Mouse (Mus musculus): ENCODE measurements around the gene Olfr323. TPM values are rescaled to one million over a fixed set of nuclear protein-coding genes. Genes with fewer than 3 reads are reported as not detected.

Olfr323 gene
- polyA plus RNA-seq, 1 experiment from 2014 or later = not detected

DNA sequence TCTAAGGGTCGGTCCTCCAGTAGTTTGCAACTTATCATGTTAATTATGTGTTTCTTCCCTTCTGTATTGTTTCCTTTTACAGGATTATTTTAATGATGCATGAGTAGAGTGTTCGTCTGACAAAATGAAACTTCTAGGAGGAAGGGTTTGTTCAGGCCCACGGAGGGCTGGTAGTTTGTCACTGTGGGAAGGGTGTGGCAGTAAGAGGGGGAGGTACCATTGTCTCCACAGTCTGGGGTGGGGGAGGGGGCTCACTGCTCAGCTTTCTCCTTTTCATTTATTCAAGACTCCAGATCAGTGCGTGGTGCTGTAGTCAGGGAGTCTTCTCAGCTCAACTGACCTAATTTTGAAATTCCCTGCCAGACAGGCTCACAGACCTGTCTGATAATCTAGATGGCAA lies 4.2 kb downstream of the Olfr323 start:
- WGBS = 44% methylated on average over 4 of the region's 4 CpGs
- H3K4me1 ChIP-seq (replicated peaks) = 0 out of 2 replicates have a peak, but pooled peaks cover 3% of the 10 kb centered on the region
- no peak overlapping the region for H3K4me3 ChIP-seq (replicated peaks)
- no peak overlapping the region for H3K4me2 ChIP-seq (replicated peaks)
- no peak for ATAC-seq
- no peaks in the 10 kb centered on the region for H3K27me3 ChIP-seq
- H3K36me3 ChIP-seq = no peaks in the 10 kb centered on the region
- no peak overlapping the region for H3K27ac ChIP-seq
- H3K9me3 ChIP-seq = no peaks in the 10 kb centered on the region
- no peak overlapping the region for H3K9ac ChIP-seq (replicated peaks)

DNA sequence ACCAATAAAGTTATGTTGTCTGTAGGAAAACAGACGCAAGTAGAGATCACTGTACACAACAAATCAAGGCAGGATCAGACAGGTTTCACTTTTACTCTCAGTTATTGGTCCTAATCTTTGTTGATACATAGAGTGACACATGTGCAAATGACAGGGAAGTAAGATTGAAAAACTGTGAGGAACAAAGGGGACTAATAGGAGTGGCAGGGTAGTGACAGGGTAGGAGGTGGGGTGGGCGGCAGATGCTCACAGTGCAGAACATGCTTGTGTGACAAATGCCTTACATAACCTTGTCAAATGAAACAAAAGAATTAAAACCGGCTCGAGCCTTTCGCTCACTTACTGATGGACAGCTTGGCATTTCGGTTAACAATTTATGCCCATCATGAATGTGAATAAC lies 11.5 kb downstream of the Olfr323 start:
- H3K27ac ChIP-seq = no peak overlapping the region
- H3K4me1 ChIP-seq (replicated peaks) = no peaks in the 10 kb centered on the region
- no peak for ATAC-seq
- no peaks in the 10 kb centered on the region for H3K27me3 ChIP-seq
- H3K4me2 ChIP-seq (replicated peaks) = no peak overlapping the region
- H3K36me3 ChIP-seq = no peaks in the 10 kb centered on the region
- no peak overlapping the region for H3K9ac ChIP-seq (replicated peaks)
- 52% methylated on average over 6 of the region's 6 CpGs for WGBS
- H3K4me3 ChIP-seq (replicated peaks) = no peak overlapping the region
- no peaks in the 10 kb centered on the region for H3K9me3 ChIP-seq

GRCm38 (mm10) chr11:58618369-58618768 lies 11.9 kb downstream of the Olfr323 start:
- H3K4me3 ChIP-seq (replicated peaks) = no peak overlapping the region
- H3K36me3 ChIP-seq = no peaks in the 10 kb centered on the region
- no peaks in the 10 kb centered on the region for H3K27me3 ChIP-seq
- H3K9me3 ChIP-seq = no peaks in the 10 kb centered on the region
- 77% methylated on average over 3 of the region's 3 CpGs for WGBS
- no peak for ATAC-seq
- H3K4me1 ChIP-seq (replicated peaks) = no peaks in the 10 kb centered on the region
- H3K27ac ChIP-seq = no peak overlapping the region
- no peak overlapping the region for H3K9ac ChIP-seq (replicated peaks)
- no peak overlapping the region for H3K4me2 ChIP-seq (replicated peaks)

- no peak within 1 kb of the TSS for H3K4me3 ChIP-seq (replicated peaks)
- H3K36me3 ChIP-seq = no peaks in the 10 kb centered on the region
- H3K27ac ChIP-seq = no peak within 1 kb of the TSS
- WGBS = 98% methylated on average over 4 of the region's 4 CpGs
- H3K27me3 ChIP-seq = no peaks in the 10 kb centered on the region
- H3K9me3 ChIP-seq = no peaks in the 10 kb centered on the region
- H3K4me2 ChIP-seq (replicated peaks) = no peak within 1 kb of the TSS
- no peak within 1 kb of the TSS for H3K9ac ChIP-seq (replicated peaks)
- no peaks in the 10 kb centered on the region for H3K4me1 ChIP-seq (replicated peaks)
- no peak for ATAC-seq
These were observed 14.3 kb downstream of the Olfr323 start, which contains the start of gene 2210407C18Rik for GRCm38 (mm10) chr11:58615975-58616374. TSS of gene 2210407C18Rik (minus strand) at chr11:58616075.

GRCm38 (mm10) chr11:58614526-58614925 lies 15.8 kb downstream of the Olfr323 start:
- H3K9me3 ChIP-seq = no peaks in the 10 kb centered on the region
- ATAC-seq = no peak
- H3K27ac ChIP-seq = no peak overlapping the region
- H3K9ac ChIP-seq (replicated peaks) = no peak overlapping the region
- H3K4me2 ChIP-seq (replicated peaks) = no peak overlapping the region
- H3K36me3 ChIP-seq = no peaks in the 10 kb centered on the region
- no peaks in the 10 kb centered on the region for H3K4me1 ChIP-seq (replicated peaks)
- no peak overlapping the region for H3K4me3 ChIP-seq (replicated peaks)
- no peaks in the 10 kb centered on the region for H3K27me3 ChIP-seq

GRCm38 (mm10) chr11:58613359-58613758 lies 16.9 kb downstream of the Olfr323 start:
- Histone ChIP-seq H3K36me3 (no peaks in the 10 kb centered on the region), H3K27ac (no peak overlapping the region), H3K9me3 (no peaks in the 10 kb centered on the region), H3K27me3 (no peaks in the 10 kb centered on the region), H3K4me2 (replicated peaks) (no peak overlapping the region), H3K4me3 (replicated peaks) (no peak overlapping the region), H3K9ac (replicated peaks) (no peak overlapping the region), H3K4me1 (replicated peaks) (no peaks in the 10 kb centered on the region)
- no peak for ATAC-seq
- WGBS = 82% methylated on average over 3 of the region's 3 CpGs

DNA sequence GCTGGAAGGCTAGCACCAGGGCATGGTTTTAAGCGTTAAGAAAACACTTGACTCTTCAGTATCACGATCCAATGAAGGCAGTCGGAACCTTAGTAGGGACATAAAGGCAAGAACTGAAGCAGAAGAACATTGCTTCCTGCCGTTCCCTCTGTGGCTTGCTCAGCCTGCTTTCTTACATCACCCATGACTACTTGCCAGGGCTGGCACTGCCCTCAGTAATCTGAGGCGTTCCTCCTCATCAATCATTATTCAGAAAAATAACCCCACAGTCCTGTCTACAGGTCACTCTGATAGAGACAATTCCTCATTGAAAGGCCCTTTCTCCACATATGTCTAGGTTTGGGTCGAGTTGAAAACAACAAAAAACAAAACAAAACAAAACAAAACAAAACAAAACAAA lies 23.3 kb downstream of the Olfr323 start:
- no peak overlapping the region for H3K4me3 ChIP-seq (replicated peaks)
- H3K9ac ChIP-seq (replicated peaks) = no peak overlapping the region
- no peaks in the 10 kb centered on the region for H3K36me3 ChIP-seq
- H3K4me2 ChIP-seq (replicated peaks) = no peak overlapping the region
- no peak for ATAC-seq
- 89% methylated on average over 6 of the region's 6 CpGs for WGBS
- no peaks in the 10 kb centered on the region for H3K27me3 ChIP-seq
- H3K9me3 ChIP-seq = no peaks in the 10 kb centered on the region
- no peaks in the 10 kb centered on the region for H3K4me1 ChIP-seq (replicated peaks)
- no peak overlapping the region for H3K27ac ChIP-seq

GRCm38 (mm10) chr11:58606177-58606919 lies 24.0 kb downstream of the Olfr323 start:
- no peaks in the 10 kb centered on the region for H3K36me3 ChIP-seq
- no peaks in the 10 kb centered on the region for H3K27me3 ChIP-seq
- 88% methylated on average over 12 of the region's 12 CpGs for WGBS
- H3K4me2 ChIP-seq (replicated peaks) = no peak overlapping the region
- no peak overlapping the region for H3K9ac ChIP-seq (replicated peaks)
- H3K27ac ChIP-seq = no peak overlapping the region
- H3K9me3 ChIP-seq = no peaks in the 10 kb centered on the region
- no peak overlapping the region for H3K4me3 ChIP-seq (replicated peaks)
- no peak for ATAC-seq
- H3K4me1 ChIP-seq (replicated peaks) = no peaks in the 10 kb centered on the region

- 92% methylated on average over 3 of the region's 3 CpGs for WGBS
- no peaks in the 10 kb centered on the region for H3K36me3 ChIP-seq
- no peak for ATAC-seq
These were observed 25.1 kb downstream of the Olfr323 start for GRCm38 (mm10) chr11:58605228-58605627.

GRCm38 (mm10) chr11:58604688-58605087 lies 25.6 kb downstream of the Olfr323 start:
- no peaks in the 10 kb centered on the region for H3K9me3 ChIP-seq
- no peaks in the 10 kb centered on the region for H3K27me3 ChIP-seq
- no peaks in the 10 kb centered on the region for H3K4me1 ChIP-seq (replicated peaks)
- 71% methylated on average over 2 of the region's 2 CpGs for WGBS
- H3K9ac ChIP-seq (replicated peaks) = no peak overlapping the region
- no peak overlapping the region for H3K27ac ChIP-seq
- no peak for ATAC-seq
- no peak overlapping the region for H3K4me3 ChIP-seq (replicated peaks)
- no peak overlapping the region for H3K4me2 ChIP-seq (replicated peaks)
- no peaks in the 10 kb centered on the region for H3K36me3 ChIP-seq

More at GRCm38 (mm10) chr11:58605228-58605627, 25.1 kb downstream of the Olfr323 start:
- H3K4me1 ChIP-seq (replicated peaks) = no peaks in the 10 kb centered on the region
- H3K27ac ChIP-seq = no peak overlapping the region
- H3K27me3 ChIP-seq = no peaks in the 10 kb centered on the region
- H3K9ac ChIP-seq (replicated peaks) = no peak overlapping the region
- H3K9me3 ChIP-seq = no peaks in the 10 kb centered on the region
- no peak overlapping the region for H3K4me3 ChIP-seq (replicated peaks)
- no peak overlapping the region for H3K4me2 ChIP-seq (replicated peaks)

DNA sequence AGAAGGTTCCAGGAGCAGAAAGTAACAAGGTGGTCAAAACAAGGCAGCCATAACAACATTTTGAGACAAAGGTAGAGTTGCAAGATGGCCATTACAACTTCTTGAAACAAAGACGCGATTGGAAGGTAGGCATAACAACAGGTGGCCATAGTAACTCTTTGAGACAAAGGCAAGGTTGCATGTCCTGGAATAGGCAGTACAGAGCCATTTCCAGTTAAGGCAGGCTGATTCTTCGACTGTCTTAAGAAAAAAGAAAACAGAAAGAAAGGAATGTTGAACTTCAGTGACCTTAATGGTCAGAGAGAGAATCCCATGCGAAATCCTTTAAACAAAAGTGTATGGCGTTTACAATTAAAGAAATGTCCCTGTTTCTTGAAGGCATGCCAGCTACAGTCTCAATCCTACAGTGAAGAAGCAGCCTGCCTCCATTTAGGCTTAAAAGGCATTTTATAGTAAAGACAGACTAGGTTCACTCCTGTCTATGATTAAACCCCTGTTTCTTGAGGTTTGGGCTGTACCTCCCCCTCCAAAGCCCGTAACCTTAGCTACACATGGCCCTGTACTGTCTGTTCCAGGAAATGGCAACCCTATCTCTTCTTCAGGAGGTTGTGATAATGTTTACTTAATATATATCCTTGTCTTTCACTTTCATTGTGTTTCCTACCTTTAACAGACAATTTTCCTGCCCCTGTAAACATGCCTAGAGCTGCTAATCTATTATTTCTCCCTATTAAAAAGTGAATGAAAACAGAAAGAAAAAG lies 27.3 kb downstream of the Olfr323 start:
- H3K4me3 ChIP-seq (replicated peaks) = no peak overlapping the region
- no peaks in the 10 kb centered on the region for H3K9me3 ChIP-seq
- H3K4me2 ChIP-seq (replicated peaks) = no peak overlapping the region
- WGBS = 81% methylated on average over 6 of the region's 6 CpGs
- H3K27me3 ChIP-seq = no peaks in the 10 kb centered on the region
- H3K36me3 ChIP-seq = no peaks in the 10 kb centered on the region
- no peak overlapping the region for H3K9ac ChIP-seq (replicated peaks)
- no peak overlapping the region for H3K27ac ChIP-seq
- no peak for ATAC-seq
- no peaks in the 10 kb centered on the region for H3K4me1 ChIP-seq (replicated peaks)

DNA sequence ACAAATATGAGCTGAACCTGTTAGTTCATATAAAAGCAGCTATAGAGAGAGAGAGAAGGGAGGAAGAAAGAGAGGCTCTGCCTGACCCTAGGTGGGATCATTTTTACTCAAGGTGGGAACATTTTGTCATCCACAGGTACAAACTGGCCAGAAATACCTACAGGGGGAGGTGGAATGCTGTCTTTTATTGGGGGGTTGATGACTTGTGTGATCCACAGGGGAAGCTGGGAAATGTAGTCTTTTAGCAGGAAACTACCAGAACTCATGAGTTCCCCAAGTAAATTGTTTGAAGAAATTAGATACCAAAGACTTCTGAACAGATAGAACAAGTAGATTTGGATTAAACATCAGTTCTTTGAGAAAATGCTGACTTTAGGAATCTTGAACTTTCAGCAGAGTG lies 28.2 kb downstream of the Olfr323 start:
- H3K9ac ChIP-seq (replicated peaks) = no peak overlapping the region
- no peaks in the 10 kb centered on the region for H3K9me3 ChIP-seq
- H3K27ac ChIP-seq = no peak overlapping the region
- no peak overlapping the region for H3K4me3 ChIP-seq (replicated peaks)
- ATAC-seq = no peak
- no peaks in the 10 kb centered on the region for H3K27me3 ChIP-seq
- H3K4me1 ChIP-seq (replicated peaks) = no peaks in the 10 kb centered on the region
- H3K4me2 ChIP-seq (replicated peaks) = no peak overlapping the region
- H3K36me3 ChIP-seq = no peaks in the 10 kb centered on the region
